Mouse (Mus musculus) lung, adult 2 months (tissue): ENCODE measurements at regions not wholly inside any gene's neighbourhood (a gene's known extent, or its start where the extent isn't known, plus 50 kb on each side); places are given as distances from the start of the nearest gene placed in this dataset.

Source experiments
- CTCF ChIP-seq: fragments of 200-500 bp; IDR thresholded peaks from 2 replicates; pipeline ENCODE4 v1.5.1; 2011; ENCODE audit warnings: mild to moderate bottlenecking, low read length, control low read depth; ENCODE audit not compliant: insufficient read depth
- POLR2A ChIP-seq: fragments of 200-500 bp; IDR thresholded peaks from 2 replicates; pipeline ENCODE4 v1.6.1; 2011; ENCODE audit warnings: low read depth, mild to moderate bottlenecking, control low read depth, low read length, borderline replicate concordance; ENCODE audit errors: extremely low read depth

- TF ChIP-seq POLR2A (no peak), CTCF (no peak)
These were observed 540.9 kb upstream of the Atp2b1 start for GRCm38 (mm10) chr10:98373314-98373713.
